Comparison of ENCODE assay signal across 8 mouse cellular contexts in genomic region chr1:132046143-132046735, GRCm38 (mm10). TPM values are rescaled to one million over a fixed set of nuclear protein-coding genes. Genes with fewer than 3 reads are reported as not detected.
DNase-seq lines count a peak whose midpoint lies in the region; ATAC-seq and TF ChIP-seq lines count a peak whose summit lies in the region.

No protein-coding gene starts in this region.

- no peaks in the 10 kb centered on the region for H3K27me3 ChIP-seq in heart, embryonic 12.5 days (replicated peaks)
- no peaks in the 10 kb centered on the region for H3K27me3 ChIP-seq in liver, postnatal 0 days (ENCODE audit: insufficient read depth, low read length)
- H3K27me3 ChIP-seq in neural tube, embryonic 15.5 days (replicated peaks): no peaks in the 10 kb centered on the region

- no peak overlapping the region for H3K4me3 ChIP-seq in heart, embryonic 12.5 days
- H3K4me3 ChIP-seq in liver, postnatal 0 days (ENCODE audit: low read depth, low read length): no peak overlapping the region
- no peak overlapping the region for H3K4me3 ChIP-seq in neural tube, embryonic 15.5 days (replicated peaks)

- 20% methylated on average over 15 of the region's 15 CpGs for WGBS in heart, embryonic 12.5 days
- WGBS in liver, postnatal 0 days (ENCODE audit: insufficient replicate concordance): 12% methylated on average over 15 of the region's 15 CpGs
- WGBS in neural tube, embryonic 15.5 days: 24% methylated on average over 15 of the region's 15 CpGs

- H3K27ac ChIP-seq in heart, embryonic 12.5 days (ENCODE audit: poor library complexity, severe bottlenecking): no peak overlapping the region
- H3K27ac ChIP-seq in liver, postnatal 0 days (ENCODE audit: low read depth): no peak overlapping the region
- no peak overlapping the region for H3K27ac ChIP-seq in neural tube, embryonic 15.5 days (replicated peaks)

- peak; percentile 66 for DNase-seq in CD4-positive helper T cell, adult 2 months (ENCODE audit: low read depth, low spot score)
- DNase-seq in adrenal gland, postnatal 10 days: peak; percentile 82
- DNase-seq in embryo, embryonic 11.5 days (ENCODE audit: low read depth, low spot score): peak; percentile 39
- peak; percentile 85 for DNase-seq in kidney, postnatal 10 days
- peak; percentile 77 for DNase-seq in liver, postnatal 0 days
- peak; percentile 81 for DNase-seq in testis, postnatal 10 days (ENCODE audit: low spot score)

- no peaks in the 10 kb centered on the region for H3K4me1 ChIP-seq in heart, embryonic 12.5 days (replicated peaks)
- H3K4me1 ChIP-seq in liver, postnatal 0 days (ENCODE audit: insufficient read depth): no peaks in the 10 kb centered on the region
- peaks cover 4% of the 10 kb centered on the region; the same call in 1 of the 2 replicates for H3K4me1 ChIP-seq in neural tube, embryonic 15.5 days

- H3K9ac ChIP-seq in heart, embryonic 12.5 days: no peak overlapping the region
- no peak overlapping the region for H3K9ac ChIP-seq in liver, postnatal 0 days (replicated peaks)
- H3K9ac ChIP-seq in neural tube, embryonic 15.5 days (replicated peaks): no peak overlapping the region

- TF ChIP-seq CTCF in liver, postnatal 0 days (IDR thresholded peaks at IDR 0.05; ENCODE audit: low read depth): peak; percentile 92

- no peak for TF ChIP-seq EP300 in liver, postnatal 0 days (IDR thresholded peaks at IDR 0.05; ENCODE audit: low read depth)

- H3K4me2 ChIP-seq in heart, embryonic 12.5 days: no peak overlapping the region
- H3K4me2 ChIP-seq in liver, postnatal 0 days (ENCODE audit: low read depth, low read length): no peak overlapping the region
- no peak overlapping the region for H3K4me2 ChIP-seq in neural tube, embryonic 15.5 days

- no peaks in the 10 kb centered on the region for H3K9me3 ChIP-seq in heart, embryonic 12.5 days (replicated peaks)
- no peaks in the 10 kb centered on the region for H3K9me3 ChIP-seq in liver, postnatal 0 days (ENCODE audit: low read length)
- H3K9me3 ChIP-seq in neural tube, embryonic 15.5 days (replicated peaks): no peaks in the 10 kb centered on the region

- no peaks in the 10 kb centered on the region for H3K36me3 ChIP-seq in heart, embryonic 12.5 days
- H3K36me3 ChIP-seq in liver, postnatal 0 days (replicated peaks; ENCODE audit: insufficient read depth, low read length): no peaks in the 10 kb centered on the region
- no peaks in the 10 kb centered on the region for H3K36me3 ChIP-seq in neural tube, embryonic 15.5 days

- ATAC-seq in heart, embryonic 12.5 days (ENCODE audit: insufficient number of reproducible peaks, low FRiP score): peak; percentile 47; the same call in 1 of the 2 replicates
- ATAC-seq in liver, postnatal 0 days: peak; percentile 56
- ATAC-seq in neural tube, embryonic 15.5 days (ENCODE audit: low FRiP score): peak; percentile 55; the same call in 1 of the 2 replicates

RNA-seq across cellular contexts. Expression of gene Mfsd4a, which starts 21.6 kb away (rescaled TPM):
- 1 to 10 TPM; 4.1 to 5.4 TPM for total RNA-seq in adrenal gland, postnatal 10 days (2021)
- polyA plus RNA-seq in heart, embryonic 12.5 days (2016; fragmentation: Nextera tagmentation; extraction: Ambion mirVana): 18.1 and 19.3 TPM in 2 replicates
- 2.3 and 2.8 TPM in 2 replicates for polyA plus RNA-seq in liver, postnatal 0 days (2015; fragmentation: Nextera tagmentation; extraction: Ambion mirVana)
- 7.8 TPM in 2 replicates for polyA plus RNA-seq in neural tube, embryonic 15.5 days (2015; fragmentation: Nextera tagmentation; extraction: Ambion mirVana)

RNA-seq across cellular contexts. Expression of gene Elk4, which starts 38.8 kb away (rescaled TPM):
- total RNA-seq in adrenal gland, postnatal 10 days (2021): 100 to 1,000 TPM; 115 to 128 TPM
- polyA plus RNA-seq in heart, embryonic 12.5 days (2016; fragmentation: Nextera tagmentation; extraction: Ambion mirVana): 19.9 and 21.0 TPM in 2 replicates
- 10.7 and 14.6 TPM in 2 replicates for polyA plus RNA-seq in liver, postnatal 0 days (2015; fragmentation: Nextera tagmentation; extraction: Ambion mirVana)
- 8.0 and 15.4 TPM in 2 replicates for polyA plus RNA-seq in neural tube, embryonic 15.5 days (2015; fragmentation: Nextera tagmentation; extraction: Ambion mirVana)
